Mouse (Mus musculus) CH12.LX (cell line): ENCODE data around the gene Hist1h4f. TPM values are rescaled to one million over a fixed set of nuclear protein-coding genes. Genes with fewer than 3 reads are reported as not detected.
"Not testable (repeated sequence)": the region's sequence is repeated elsewhere in the genome, so short reads cannot be mapped to it uniquely, and the experiment has no call there.

ENCODE experiments used
- DNase-seq: peaks from one replicate; pipeline ENCODE4 v3.0.0-alpha.2; 2013; ENCODE audit errors: extremely low read depth
- H3K27ac ChIP-seq: 2 replicates; pipeline ENCODE4 v1.5.1; 2012; ENCODE audit warnings: low read depth, mild to moderate bottlenecking, control low read depth, moderate library complexity; ENCODE audit not compliant: insufficient read depth
- H3K27me3 ChIP-seq: replicated peaks from 2 replicates; pipeline ENCODE3; 2012; ENCODE audit warnings: inconsistent platforms
- H3K36me3 ChIP-seq, 2 experiments: replicated peaks in 1 of 2; 2 replicates each; pipeline versions ENCODE3 to v1.6.1; 2012; ENCODE audit warnings: inconsistent platforms in 1 of 2, low read length in 1 of 2, mild to moderate bottlenecking in 1 of 2, mixed read lengths in 1 of 2, moderate library complexity in 1 of 2; ENCODE audit not compliant: control insufficient read depth in 1 of 2, insufficient read depth in 1 of 2
- H3K4me1 ChIP-seq, 2 experiments: 2 replicates each; pipeline ENCODE4 v1.6.1; 2012; ENCODE audit warnings: inconsistent platforms in 1 of 2, moderate library complexity in 1 of 2; ENCODE audit not compliant: insufficient read depth in 2 of 2, control insufficient read depth in 1 of 2
- H3K4me2 ChIP-seq: 2 replicates; pipeline ENCODE4 v1.6.1; 2012; ENCODE audit warnings: low read depth, mild to moderate bottlenecking, control low read depth; ENCODE audit not compliant: poor library complexity, insufficient read depth, severe bottlenecking
- H3K4me3 ChIP-seq, 3 experiments: fragments of 150-350 bp in 1 of 3; sonication (generic) in 1 of 3; replicated peaks in 1 of 3; 2 replicates each; pipeline versions ENCODE3 to v1.5.1; 2011 to 2012; ENCODE audit warnings: low read depth in 2 of 3, low read length in 2 of 3, mild to moderate bottlenecking in 2 of 3, moderate library complexity in 2 of 3, control low read depth in 1 of 3, improper control_type of control experiment in 1 of 3, inconsistent platforms in 1 of 3, mixed read lengths in 1 of 3; ENCODE audit not compliant: poor library complexity in 1 of 3
- H3K79me2 ChIP-seq: replicated peaks from 2 replicates; pipeline ENCODE4 v1.6.1; 2012; ENCODE audit warnings: mild to moderate bottlenecking, moderate library complexity; ENCODE audit not compliant: control insufficient read depth, poor library complexity, insufficient read depth, severe bottlenecking; ENCODE audit errors: extremely low read depth
- H3K9ac ChIP-seq: 2 replicates; pipeline ENCODE4 v1.6.1; 2012; ENCODE audit warnings: low read depth, mild to moderate bottlenecking, control low read depth, moderate library complexity; ENCODE audit not compliant: insufficient read depth
- H3K9me3 ChIP-seq: replicated peaks from 2 replicates; pipeline ENCODE3; 2012; ENCODE audit warnings: low read length, inconsistent platforms, mixed read lengths
- BHLHE40 ChIP-seq: IDR thresholded peaks from 2 replicates; pipeline ENCODE4 v1.6.1; 2011; ENCODE audit warnings: mild to moderate bottlenecking, low read depth, low read length, improper control_type of control experiment
- CHD1 ChIP-seq: IDR thresholded peaks from 2 replicates; pipeline ENCODE4 v1.6.1; 2012; ENCODE audit warnings: low read depth, low read length, improper control_type of control experiment, inconsistent platforms
- CHD2 ChIP-seq: IDR thresholded peaks from 2 replicates; pipeline ENCODE4 v1.6.1; 2011; ENCODE audit warnings: low read length, improper control_type of control experiment
- E2F4 ChIP-seq: IDR thresholded peaks from 2 replicates; pipeline ENCODE4 v1.6.1; 2011; ENCODE audit warnings: low read depth, low read length, improper control_type of control experiment; ENCODE audit not compliant: insufficient replicate concordance
- HCFC1 ChIP-seq: IDR thresholded peaks from 2 replicates; pipeline ENCODE4 v1.6.1; 2012; ENCODE audit warnings: low read depth, mild to moderate bottlenecking, inconsistent platforms, low read length, improper control_type of control experiment
- IRF4 ChIP-seq: IDR thresholded peaks from 2 replicates; pipeline ENCODE4 v1.6.1; 2014; ENCODE audit warnings: low read depth, mild to moderate bottlenecking, inconsistent platforms, low read length, improper control_type of control experiment
- KAT2A ChIP-seq: IDR thresholded peaks from 2 replicates; pipeline ENCODE4 v1.6.1; 2012; ENCODE audit warnings: low read length, improper control_type of control experiment, inconsistent platforms; ENCODE audit not compliant: insufficient replicate concordance
- MAX ChIP-seq: IDR thresholded peaks from 2 replicates; pipeline ENCODE4 v1.6.1; 2011; ENCODE audit warnings: low read length, improper control_type of control experiment
- MAZ ChIP-seq: IDR thresholded peaks from 2 replicates; pipeline ENCODE4 v1.6.1; 2012; ENCODE audit warnings: low read depth, mild to moderate bottlenecking, inconsistent platforms, low read length, improper control_type of control experiment, moderate library complexity
- MXI1 ChIP-seq: IDR thresholded peaks from 2 replicates; pipeline ENCODE4 v1.6.1; 2011; ENCODE audit warnings: mild to moderate bottlenecking, low read depth, low read length, improper control_type of control experiment
- MYC ChIP-seq: IDR thresholded peaks from 2 replicates; pipeline ENCODE4 v1.6.1; 2011; ENCODE audit warnings: low read depth, mild to moderate bottlenecking, improper control_type of control experiment, low read length
- NELFE ChIP-seq: IDR thresholded peaks from 2 replicates; pipeline ENCODE4 v1.6.1; 2011; ENCODE audit warnings: low read depth, low read length, improper control_type of control experiment
- NRF1 ChIP-seq: IDR thresholded peaks from 2 replicates; pipeline ENCODE4 v1.6.1; 2014; ENCODE audit warnings: low read depth, mild to moderate bottlenecking, inconsistent platforms, low read length, improper control_type of control experiment, moderate library complexity
- POLR2A ChIP-seq: IDR thresholded peaks from 2 replicates; pipeline ENCODE4 v1.6.1; 2011; ENCODE audit warnings: low read depth, mild to moderate bottlenecking, improper control_type of control experiment, low read length
- POLR2AphosphoS2 ChIP-seq: IDR thresholded peaks from 2 replicates; pipeline ENCODE4 v1.6.1; 2011; ENCODE audit warnings: low read depth, low read length, improper control_type of control experiment
- RCOR1 ChIP-seq: conservative IDR thresholded peaks from 2 replicates; pipeline ENCODE4 v1.6.1; 2012; ENCODE audit warnings: low read depth, mild to moderate bottlenecking, inconsistent platforms, low read length, improper control_type of control experiment
- SIN3A ChIP-seq: IDR thresholded peaks from 2 replicates; pipeline ENCODE4 v1.6.1; 2012; ENCODE audit warnings: low read length, improper control_type of control experiment, inconsistent platforms
- TBP ChIP-seq: conservative IDR thresholded peaks from 2 replicates; pipeline ENCODE4 v1.6.1; 2011; ENCODE audit warnings: low read depth, low read length, improper control_type of control experiment
- TCF12 ChIP-seq: IDR thresholded peaks from 2 replicates; pipeline ENCODE4 v1.6.1; 2014; ENCODE audit warnings: low read depth, mild to moderate bottlenecking, inconsistent platforms, low read length, improper control_type of control experiment
- UBTF ChIP-seq: IDR thresholded peaks from 2 replicates; pipeline ENCODE4 v1.6.1; 2012; ENCODE audit warnings: low read depth, mild to moderate bottlenecking, inconsistent platforms, low read length, improper control_type of control experiment, moderate library complexity
- USF2 ChIP-seq: conservative IDR thresholded peaks from 2 replicates; pipeline ENCODE4 v1.6.1; 2011; ENCODE audit warnings: low read depth, low read length, improper control_type of control experiment
- ZMIZ1 ChIP-seq: IDR thresholded peaks from 2 replicates; pipeline ENCODE4 v1.6.1; 2012; ENCODE audit warnings: low read depth, mild to moderate bottlenecking, inconsistent platforms, low read length, improper control_type of control experiment
- dilution Hi-C: fragments of 300-500 bp; cut with MboI; formaldehyde crosslinking; loops from 2 replicates; pipeline ENCODE4 v1.14.3; 2020; ENCODE audit warnings: low sequenced_read_pairs; ENCODE audit not compliant: extremely low pct_unique_long_range_greater_than_20kb, extremely low pct_ligation_motif_present
- in situ Hi-C: fragments of 300-500 bp; cut with MboI; formaldehyde crosslinking; loops from 3 replicates; pipeline ENCODE4 v1.14.3; 2019; ENCODE audit warnings: low sequenced_read_pairs, low pct_ligation_motif_present, low pct_unique_long_range_greater_than_20kb, mixed read lengths
- polyA plus RNA-seq: library from polyadenylated mRNA; unstranded; fragments of >175 nt; gene quantifications from 2 replicates; pipeline ENCODE4 v1.2.1, GENCODE M21; 2012; ENCODE audit warnings: low read depth; ENCODE audit not compliant: insufficient read length
- total RNA-seq, 2 experiments: library from RNA; depleted of rRNA; stranded (reverse); fragments of 300-350 nt in 1 of 2; fragments of >200 nt in 1 of 2; gene quantifications; 2 replicates each; pipeline ENCODE4 v1.2.3; 2012 to 2014

Hist1h4f gene
- total and polyA plus RNA-seq, 3 experiments: 9.0 to 4,902 (median 27.1) TPM

DNA sequence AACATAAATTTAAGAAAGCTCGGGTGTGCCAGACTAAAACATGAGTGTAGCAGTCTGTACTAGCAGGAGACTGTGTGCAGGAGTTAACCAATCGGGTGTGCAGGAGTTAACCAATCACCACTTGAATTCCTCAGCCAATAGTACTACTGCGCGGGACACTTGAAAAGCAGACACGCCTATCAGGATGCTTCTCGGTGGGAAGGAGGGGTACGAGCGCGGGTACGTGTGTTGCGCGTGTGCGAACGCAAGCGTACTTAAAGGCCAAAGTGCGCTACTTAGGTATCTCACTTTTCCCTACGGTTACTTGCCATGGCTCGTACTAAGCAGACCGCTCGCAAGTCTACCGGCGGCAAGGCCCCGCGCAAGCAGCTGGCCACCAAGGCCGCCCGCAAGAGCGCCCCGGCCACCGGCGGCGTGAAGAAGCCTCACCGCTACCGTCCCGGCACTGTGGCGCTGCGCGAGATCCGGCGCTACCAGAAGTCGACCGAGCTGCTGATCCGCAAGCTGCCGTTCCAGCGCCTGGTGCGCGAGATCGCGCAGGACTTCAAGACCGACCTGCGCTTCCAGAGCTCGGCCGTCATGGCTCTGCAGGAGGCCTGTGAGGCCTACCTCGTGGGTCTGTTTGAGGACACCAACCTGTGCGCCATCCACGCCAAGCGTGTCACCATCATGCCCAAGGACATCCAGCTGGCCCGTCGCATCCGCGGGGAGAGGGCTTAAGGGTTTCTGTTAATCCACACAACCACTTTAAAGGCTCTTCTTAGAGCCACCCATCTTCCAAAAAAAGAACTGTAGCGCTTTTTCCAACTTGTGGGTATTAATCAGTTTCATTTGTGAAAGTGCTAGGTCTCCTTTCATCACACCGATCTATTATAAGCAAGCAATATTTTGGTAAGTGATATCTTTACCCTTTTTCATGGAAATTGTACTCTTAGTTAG, 16.0 kb downstream of the Hist1h4f start, which contains the start of gene Hist1h3g:
Gene Hist1h3g, plus strand, starts transcription at position 286 of the 939 bp plus-strand sequence.
- Histone ChIP-seq H3K4me3 (peak within 1 kb of the TSS; percentile 49 to 70 (median 55)), H3K27ac (peak within 1 kb of the TSS; percentile 93), H3K4me1 (peaks cover 9 to 51% of the 10 kb centered on the region in 2 experiments; a peak in 3 of 4 replicates), H3K9ac (peak within 1 kb of the TSS; percentile 100), H3K4me2 (peak within 1 kb of the TSS; percentile 98)
- dilution Hi-C loops, H3K79me2 ChIP-seq, H3K9me3 ChIP-seq, H3K36me3 ChIP-seq, H3K27me3 ChIP-seq, in situ Hi-C loops: not testable (repeated sequence)
- TF ChIP-seq CHD1 (peak; percentile 95; the same call in 1 of the 2 replicates), MAZ (0 out of 2 replicates have a peak, but pooled peaks have one; percentile 13), SIN3A (peak; percentile 61), ZMIZ1 (peak; percentile 99), USF2 (peak; percentile 18), HCFC1 (peak; percentile 48), IRF4 (peak; percentile 31; the same call in 1 of the 2 replicates), CHD2 (peak; percentile 88), POLR2A (peak; percentile 97), TBP (peak; percentile 98), MAX (peak; percentile 40; the same call in 1 of the 2 replicates), MYC (peak; percentile 77), NELFE (peak; percentile 99), KAT2A (peak; percentile 68; the same call in 1 of the 2 replicates), UBTF (peak; percentile 97), BHLHE40 (peak; percentile 19; the same call in 1 of the 2 replicates), RCOR1 (0 out of 2 replicates have a peak, but pooled peaks have one; percentile 68), NRF1 (peak; percentile 85), MXI1 (0 out of 2 replicates have a peak, but pooled peaks have one; percentile 25), E2F4 (peak; percentile 100), TCF12 (peak; percentile 87; the same call in 1 of the 2 replicates), POLR2AphosphoS2 (peak; percentile 100)
- peak; percentile 98 for DNase-seq
